Mouse (Mus musculus) retina, embryonic 14.5 days (tissue): Measurements from ENCODE around the gene Gm20890.
"Not testable (repeated sequence)": the region's sequence is repeated elsewhere in the genome, so short reads cannot be mapped to it uniquely, and the experiment has no call there.

ENCODE experiments used
- DNase-seq: peaks from one replicate; pipeline ENCODE4 v3.0.0-alpha.2; 2015; ENCODE audit warnings: low spot score

Gene Gm20890

DNA sequence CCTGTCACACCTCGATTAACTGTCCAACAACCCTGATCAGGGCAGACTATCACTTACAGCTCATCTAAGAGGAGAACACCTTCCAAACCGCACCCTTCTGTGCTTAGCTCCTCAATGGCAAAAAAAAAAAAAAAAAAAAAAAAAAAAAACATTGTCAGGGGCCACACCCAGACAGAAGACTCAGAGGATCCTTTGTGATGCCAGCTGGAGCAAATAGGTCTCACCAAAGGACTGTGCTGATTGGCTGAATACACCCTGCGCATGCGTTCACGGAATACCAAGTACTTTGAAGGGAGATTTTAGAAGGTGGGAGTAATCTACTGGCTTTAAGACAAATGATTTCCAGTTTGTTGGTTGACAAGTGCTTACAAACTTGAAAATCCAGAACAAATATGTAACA is at the start of gene Gm20890:
Gm20890 (minus strand) TSS at position 101 of the 400 bp plus-strand sequence.
- DNase-seq: not testable (repeated sequence)
